Mouse (Mus musculus) embryonic facial prominence, embryonic 13.5 days (tissue): ENCODE measurements around the gene Olfr223. TPM values are rescaled to one million over a fixed set of nuclear protein-coding genes. Genes with fewer than 3 reads are reported as not detected.

ENCODE experiments used
- ATAC-seq: fragments of 200-750 bp; cut with Nextera tagmentation; 2 replicates; pipeline ENCODE4 v1.8.0; 2017; ENCODE audit warnings: low read depth; ENCODE audit not compliant: insufficient number of reproducible peaks, insufficient read depth, low FRiP score, low TSS enrichment
- H3K27ac ChIP-seq: fragments of 300-500 bp; sonication (generic); 2 replicates; pipeline ENCODE4 v1.5.1; 2015; ENCODE audit warnings: moderate library complexity, mild to moderate bottlenecking, inconsistent platforms
- H3K27me3 ChIP-seq: fragments of 300-500 bp; sonication (generic); 2 replicates; pipeline ENCODE4 v1.6.1; 2015; ENCODE audit warnings: mild to moderate bottlenecking, inconsistent platforms
- H3K36me3 ChIP-seq: fragments of 300-500 bp; sonication (generic); 2 replicates; pipeline ENCODE4 v1.6.1; 2015; ENCODE audit warnings: mild to moderate bottlenecking, inconsistent platforms
- H3K4me1 ChIP-seq: fragments of 300-500 bp; sonication (generic); 2 replicates; pipeline ENCODE4 v1.6.1; 2015; ENCODE audit warnings: inconsistent platforms
- H3K4me2 ChIP-seq: fragments of 300-500 bp; sonication (generic); 2 replicates; pipeline ENCODE4 v1.6.1; 2015; ENCODE audit warnings: moderate library complexity, mild to moderate bottlenecking, inconsistent platforms
- H3K4me3 ChIP-seq: fragments of 300-500 bp; sonication (generic); 2 replicates; pipeline ENCODE4 v1.5.1; 2015; ENCODE audit warnings: mild to moderate bottlenecking, inconsistent platforms
- H3K9ac ChIP-seq: fragments of 300-500 bp; sonication (generic); 2 replicates; pipeline ENCODE4 v1.6.1; 2015; ENCODE audit warnings: mild to moderate bottlenecking, inconsistent platforms
- H3K9me3 ChIP-seq: fragments of 300-500 bp; sonication (generic); 2 replicates; pipeline ENCODE4 v1.6.1; 2016; ENCODE audit warnings: inconsistent platforms
- WGBS: fragments of 180-500 bp; shearing (Covaris S2); methylation state at CpG from one replicate; pipeline ENCODE4 v1.1.7; 2015; ENCODE audit warnings: mixed read lengths; 5-methylcytosine and 5-hydroxymethylcytosine counted together
- polyA plus RNA-seq: library from polyadenylated mRNA; unstranded; fragments of >200 nt; fragmentation: Nextera tagmentation; extraction: Ambion mirVana; gene quantifications from 2 replicates; pipeline ENCODE4 v1.2.1, GENCODE M21; 2015

Olfr223 gene
- polyA plus RNA-seq: not detected in 2 replicates

DNA sequence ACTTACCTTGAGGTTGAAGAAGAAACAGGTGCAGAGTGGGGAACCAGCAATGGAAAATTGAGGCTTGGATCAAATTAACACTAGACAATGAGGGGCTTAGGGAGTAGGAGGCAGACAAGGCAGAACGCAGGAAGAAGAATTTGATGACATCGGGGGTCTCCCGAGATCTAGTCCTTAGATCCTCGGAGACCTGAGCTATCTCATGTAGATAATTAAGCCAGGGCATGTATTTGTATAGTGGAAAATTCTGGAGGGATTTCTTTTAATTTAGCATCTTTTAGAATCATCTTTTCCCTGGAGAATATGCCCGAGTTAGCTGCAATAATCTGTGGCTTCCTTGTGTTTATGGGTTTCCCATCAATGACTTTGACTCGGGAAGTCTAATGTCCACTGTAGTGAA is at the start of gene Olfr223:
Gene Olfr223 (minus strand): TSS at position 101 of the 400 bp plus-strand sequence.
- 81% methylated on average over 6 of the region's 6 CpGs for WGBS
- no peaks in the 10 kb centered on the region for H3K9me3 ChIP-seq
- H3K36me3 ChIP-seq: no peaks in the 10 kb centered on the region
- H3K27ac ChIP-seq: no peak within 1 kb of the TSS
- H3K4me2 ChIP-seq: no peak within 1 kb of the TSS
- H3K27me3 ChIP-seq: no peaks in the 10 kb centered on the region
- H3K4me3 ChIP-seq: no peak within 1 kb of the TSS
- H3K4me1 ChIP-seq: no peaks in the 10 kb centered on the region
- no peak for ATAC-seq
- no peak within 1 kb of the TSS for H3K9ac ChIP-seq

DNA sequence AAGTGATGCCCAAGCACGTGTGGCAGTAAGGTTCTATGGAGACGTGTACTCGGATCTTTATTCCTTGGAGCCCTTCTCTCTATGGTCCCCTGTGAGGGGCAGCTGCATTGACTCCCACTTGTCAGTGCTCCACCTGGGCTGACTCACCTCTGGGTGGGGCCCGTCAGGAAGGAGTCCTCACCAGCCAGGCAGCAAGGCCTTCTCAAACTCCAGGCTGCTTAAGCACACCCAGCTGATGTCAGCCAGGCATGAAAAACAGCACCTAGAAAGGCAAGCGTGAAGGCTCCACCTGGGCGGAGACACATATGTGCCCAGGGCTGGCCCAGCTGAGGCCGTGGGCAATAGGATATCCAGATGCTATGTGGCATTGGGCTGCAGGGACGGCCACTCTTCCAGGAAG is 49.3 kb upstream of the Olfr223 start:
- WGBS: 91% methylated on average over 8 of the region's 8 CpGs

DNA sequence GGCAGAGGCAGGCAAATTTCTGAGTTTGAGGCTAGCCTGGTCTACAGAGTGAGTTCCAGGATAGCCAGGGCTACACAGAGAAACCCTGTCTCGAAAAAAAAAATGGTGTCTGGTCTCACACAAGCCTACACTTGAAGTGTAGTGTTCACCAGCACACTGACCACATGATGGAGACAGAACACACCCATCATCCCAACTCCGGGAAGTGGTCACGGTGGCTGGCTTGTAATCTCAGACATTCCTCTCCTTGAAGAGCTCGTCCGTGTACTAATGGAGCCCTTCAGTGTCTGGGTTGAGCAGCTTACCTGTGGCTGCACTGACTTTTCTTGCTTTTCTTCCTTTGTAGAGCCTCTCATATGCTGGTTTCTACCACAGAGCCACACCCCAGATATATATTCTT is 48.1 kb upstream of the Olfr223 start:
- Histone ChIP-seq H3K4me3 (no peak overlapping the region), H3K27ac (no peak overlapping the region), H3K9ac (no peak overlapping the region), H3K9me3 (no peaks in the 10 kb centered on the region), H3K4me2 (no peak overlapping the region), H3K4me1 (peaks cover 21% of the 10 kb centered on the region), H3K27me3 (0 out of 2 replicates have a peak, but pooled peaks cover 5% of the 10 kb centered on the region), H3K36me3 (no peaks in the 10 kb centered on the region)
- WGBS: 70% methylated on average over 5 of the region's 5 CpGs
- ATAC-seq: no peak

More for the DNA sequence above, 49.3 kb upstream of the Olfr223 start:
- 0 out of 2 replicates have a peak, but pooled peaks cover 5% of the 10 kb centered on the region for H3K27me3 ChIP-seq
- no peaks in the 10 kb centered on the region for H3K36me3 ChIP-seq
- H3K9ac ChIP-seq: no peak overlapping the region
- H3K9me3 ChIP-seq: no peaks in the 10 kb centered on the region
- H3K27ac ChIP-seq: no peak overlapping the region
- H3K4me3 ChIP-seq: no peak overlapping the region
- no peak overlapping the region for H3K4me2 ChIP-seq
- no peak for ATAC-seq
- peaks cover 21% of the 10 kb centered on the region for H3K4me1 ChIP-seq

DNA sequence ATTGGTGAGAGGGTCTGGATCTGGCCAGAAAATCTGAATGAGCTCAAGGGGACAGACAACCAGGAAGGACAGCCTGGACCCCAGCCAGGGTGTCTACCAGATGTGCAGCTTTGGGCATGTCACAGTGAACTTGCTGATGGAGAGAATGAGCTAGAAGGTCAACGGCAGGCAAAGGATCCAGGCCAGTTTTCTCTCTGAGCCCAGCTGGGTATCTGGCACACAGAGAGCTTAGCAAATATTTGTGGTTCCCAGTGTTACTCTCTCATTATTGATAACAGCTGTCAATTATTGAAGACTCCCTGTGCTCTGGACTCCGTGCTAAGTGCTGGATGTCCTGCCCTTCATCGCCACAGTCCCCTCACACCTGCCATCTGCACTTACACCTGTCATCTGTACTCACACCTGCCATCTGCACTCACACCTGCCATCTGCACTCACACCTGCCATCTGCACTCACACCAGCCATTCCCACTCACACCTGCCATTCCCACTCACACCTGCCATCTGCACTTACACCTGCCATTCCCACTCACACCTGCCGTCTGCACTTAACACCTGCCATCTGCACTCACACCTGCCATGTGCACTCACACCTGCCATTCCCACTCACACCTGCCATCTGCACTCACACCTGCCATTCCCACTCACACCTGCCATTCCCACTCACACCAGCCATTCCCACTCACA is 47.0 kb upstream of the Olfr223 start:
- ATAC-seq: no peak
- Histone ChIP-seq H3K27me3 (0 out of 2 replicates have a peak, but pooled peaks cover 5% of the 10 kb centered on the region), H3K4me2 (peak overlapping the region; percentile 5; the same call in 1 of the 2 replicates), H3K9ac (no peak overlapping the region), H3K9me3 (no peaks in the 10 kb centered on the region), H3K36me3 (no peaks in the 10 kb centered on the region), H3K4me3 (no peak overlapping the region), H3K27ac (no peak overlapping the region), H3K4me1 (peaks cover 23% of the 10 kb centered on the region)
- WGBS: 49% methylated on average over 4 of the region's 4 CpGs

DNA sequence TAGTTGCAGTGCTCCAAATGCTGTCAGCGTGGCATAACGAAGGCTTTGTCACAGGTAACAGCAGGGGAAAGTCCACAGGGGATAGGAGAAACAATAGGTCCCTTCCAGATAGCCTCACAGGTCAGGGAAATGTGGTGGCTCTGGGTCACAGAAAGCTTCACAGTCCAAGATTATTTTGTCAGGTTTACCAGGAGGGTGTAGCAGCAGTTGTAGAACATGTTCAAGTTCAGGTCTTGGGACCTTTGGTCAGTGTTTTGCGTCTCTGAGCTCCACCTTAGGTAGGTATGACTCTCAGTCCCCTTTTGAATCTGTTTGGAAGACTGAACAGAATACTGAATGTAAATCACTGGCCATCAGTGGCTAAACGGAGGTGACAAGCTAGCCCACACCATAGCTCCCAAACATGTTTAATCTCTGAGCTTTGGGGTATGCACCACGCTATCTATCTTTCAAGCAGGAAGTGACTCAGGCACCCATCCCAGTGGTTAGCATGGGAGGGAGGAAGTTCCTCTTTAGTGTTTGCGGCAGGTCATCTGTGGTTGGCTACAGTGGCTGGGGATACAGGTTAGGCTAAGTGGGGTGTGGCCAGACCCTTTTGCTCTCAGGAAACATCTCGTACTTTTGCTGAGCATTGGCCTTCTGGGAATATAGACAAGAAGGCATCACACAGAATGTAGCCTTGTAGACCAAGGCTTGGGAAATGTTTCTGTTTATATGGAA is 43.8 kb upstream of the Olfr223 start:
- Histone ChIP-seq H3K9me3 (no peaks in the 10 kb centered on the region), H3K9ac (no peak overlapping the region), H3K36me3 (no peaks in the 10 kb centered on the region), H3K4me2 (no peak overlapping the region), H3K4me3 (no peak overlapping the region), H3K27ac (no peak overlapping the region), H3K27me3 (no peaks in the 10 kb centered on the region), H3K4me1 (peaks cover 21% of the 10 kb centered on the region)
- ATAC-seq: no peak
- WGBS: 80% methylated on average over 7 of the region's 7 CpGs

DNA sequence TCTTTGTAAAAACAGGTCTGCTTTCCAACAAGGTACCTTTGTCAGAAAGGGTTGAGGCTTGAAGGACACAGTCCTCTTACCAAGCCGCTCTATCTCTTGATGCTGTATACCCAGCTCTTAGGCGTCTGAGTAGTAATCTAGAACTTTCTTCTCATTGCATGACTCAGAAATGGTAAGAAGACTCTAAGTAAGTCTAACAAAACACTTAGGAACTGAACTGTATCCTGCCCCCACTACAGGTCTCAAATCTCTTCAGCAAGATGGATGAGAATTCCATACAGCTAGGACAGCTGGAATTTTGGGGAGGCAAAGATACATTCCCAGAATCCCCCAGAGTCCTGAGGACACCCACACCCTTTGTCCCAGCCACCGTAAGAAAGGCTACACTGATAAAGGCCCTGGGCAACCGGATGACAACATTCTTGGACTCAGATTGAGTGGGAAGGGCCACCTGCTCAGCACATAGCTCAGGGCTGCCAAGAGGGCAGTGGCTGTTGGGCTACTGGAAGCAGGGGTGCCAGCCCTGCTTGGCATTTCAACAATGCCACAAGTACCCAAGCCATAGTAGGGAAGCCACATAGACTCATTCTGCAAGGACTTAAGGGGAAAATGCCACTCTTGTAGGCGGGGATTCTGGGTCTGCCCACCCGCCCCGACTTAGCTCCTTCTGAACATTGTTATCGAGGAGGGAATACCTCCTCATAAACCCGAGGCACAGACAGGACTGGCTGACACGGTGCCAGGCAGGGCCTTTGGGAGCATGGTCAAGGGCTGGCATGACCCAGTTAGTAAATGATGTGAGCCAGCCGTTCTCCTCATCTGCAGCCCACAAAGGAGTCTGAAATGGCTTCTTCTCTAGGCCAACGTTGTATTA is 43.0 kb upstream of the Olfr223 start:
- Histone ChIP-seq H3K27me3 (no peaks in the 10 kb centered on the region), H3K4me1 (peaks cover 21% of the 10 kb centered on the region), H3K9me3 (no peaks in the 10 kb centered on the region), H3K36me3 (no peaks in the 10 kb centered on the region), H3K4me2 (no peak overlapping the region), H3K9ac (no peak overlapping the region), H3K27ac (no peak overlapping the region), H3K4me3 (no peak overlapping the region)
- 81% methylated on average over 12 of the region's 12 CpGs for WGBS
- ATAC-seq: no peak

DNA sequence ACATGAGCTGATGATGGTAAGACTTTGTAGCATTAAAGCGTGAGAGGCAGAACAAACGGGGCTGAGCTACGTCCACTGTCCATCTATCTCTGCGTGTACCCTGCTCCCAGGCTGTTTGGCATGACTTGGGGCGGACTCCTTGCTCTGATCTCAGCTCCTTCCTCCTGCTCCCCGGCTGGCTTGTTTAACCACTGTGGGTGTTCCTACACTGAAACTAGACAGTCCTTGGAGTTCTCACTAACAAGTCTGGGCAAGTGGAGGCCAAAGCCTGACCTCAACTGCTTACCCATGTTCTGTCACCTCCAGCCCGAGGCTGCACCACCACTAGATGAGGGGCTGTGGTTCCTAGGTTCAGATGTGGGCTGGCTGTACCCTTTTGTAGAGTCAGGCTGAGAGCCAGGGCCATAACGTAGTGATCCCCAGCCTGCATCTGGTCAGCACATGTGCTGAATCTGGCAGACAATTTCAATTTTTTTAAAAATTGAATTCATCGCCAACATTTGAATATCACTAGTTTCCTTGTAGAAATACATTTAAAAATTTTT is 42.2 kb upstream of the Olfr223 start:
- Histone ChIP-seq H3K27ac (no peak overlapping the region), H3K4me2 (no peak overlapping the region), H3K9ac (no peak overlapping the region), H3K4me3 (no peak overlapping the region), H3K27me3 (no peaks in the 10 kb centered on the region), H3K9me3 (no peaks in the 10 kb centered on the region), H3K36me3 (no peaks in the 10 kb centered on the region), H3K4me1 (peaks cover 21% of the 10 kb centered on the region)
- 60% methylated on average over 9 of the region's 9 CpGs for WGBS
- 0 out of 2 replicates have a peak, but pooled peaks have one; percentile 15 for ATAC-seq

DNA sequence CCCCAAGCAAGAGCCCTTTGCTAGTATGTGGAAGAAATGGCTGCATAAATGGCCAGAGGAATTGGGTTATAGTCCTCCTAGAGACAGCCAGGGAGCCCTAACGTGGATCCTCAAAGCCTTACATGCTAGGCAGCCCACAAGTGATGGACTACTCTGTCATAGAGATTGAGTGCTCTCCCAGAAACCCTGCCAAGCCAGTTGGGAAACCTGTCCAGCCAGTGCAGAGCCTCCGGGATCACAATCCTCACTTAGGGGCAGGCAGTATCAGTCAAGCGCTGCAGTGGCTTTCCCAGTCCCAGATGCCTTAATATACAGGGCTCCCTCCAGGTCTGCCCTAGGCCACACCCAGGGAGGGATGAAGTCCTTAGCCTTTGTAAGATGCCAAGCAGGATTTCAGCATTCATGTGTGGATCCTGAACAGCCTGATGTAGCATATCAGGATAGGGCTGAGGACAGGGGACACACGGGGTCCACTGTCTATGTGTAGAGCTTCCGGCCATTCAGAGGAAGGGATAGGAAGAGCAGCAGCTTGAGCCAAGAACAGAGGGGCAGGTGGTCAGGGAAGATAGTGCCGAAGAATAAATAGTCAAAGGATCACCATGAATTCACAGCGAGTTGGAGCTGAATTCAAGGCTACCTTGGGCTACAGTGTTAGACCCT is 41.0 kb upstream of the Olfr223 start:
- no peaks in the 10 kb centered on the region for H3K36me3 ChIP-seq
- H3K27me3 ChIP-seq: no peaks in the 10 kb centered on the region
- no peak overlapping the region for H3K9ac ChIP-seq
- H3K9me3 ChIP-seq: no peaks in the 10 kb centered on the region
- no peak overlapping the region for H3K27ac ChIP-seq
- ATAC-seq: no peak
- peaks cover 10% of the 10 kb centered on the region for H3K4me1 ChIP-seq
- H3K4me2 ChIP-seq: no peak overlapping the region
- WGBS: 74% methylated on average over 7 of the region's 7 CpGs
- no peak overlapping the region for H3K4me3 ChIP-seq

DNA sequence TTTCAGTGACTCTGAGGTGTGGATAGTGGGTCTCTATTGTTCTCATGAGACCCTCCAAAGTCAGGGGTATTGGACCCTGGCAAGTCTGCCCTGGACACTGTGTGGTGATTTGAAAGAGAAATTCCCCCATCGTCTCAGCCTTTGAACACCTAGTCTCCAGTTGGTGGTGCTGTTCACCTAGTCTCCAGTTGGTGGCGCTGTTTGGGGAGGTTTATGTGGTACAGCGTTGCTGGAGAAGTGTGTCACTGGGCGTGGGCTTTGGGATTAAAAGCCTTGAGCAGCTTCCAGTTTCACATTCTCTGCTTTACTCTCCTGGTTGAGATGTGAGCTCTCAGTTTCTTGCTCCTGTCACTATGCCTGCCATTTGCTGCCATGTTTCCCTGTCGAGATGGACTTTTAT is 39.9 kb upstream of the Olfr223 start:
- Histone ChIP-seq H3K27ac (no peak overlapping the region), H3K9me3 (no peaks in the 10 kb centered on the region), H3K4me3 (no peak overlapping the region), H3K27me3 (no peaks in the 10 kb centered on the region), H3K36me3 (no peaks in the 10 kb centered on the region), H3K9ac (no peak overlapping the region), H3K4me1 (peaks cover 6% of the 10 kb centered on the region; the same call in 1 of the 2 replicates), H3K4me2 (no peak overlapping the region)
- no peak for ATAC-seq
- WGBS: 23% methylated on average over 5 of the region's 5 CpGs

DNA sequence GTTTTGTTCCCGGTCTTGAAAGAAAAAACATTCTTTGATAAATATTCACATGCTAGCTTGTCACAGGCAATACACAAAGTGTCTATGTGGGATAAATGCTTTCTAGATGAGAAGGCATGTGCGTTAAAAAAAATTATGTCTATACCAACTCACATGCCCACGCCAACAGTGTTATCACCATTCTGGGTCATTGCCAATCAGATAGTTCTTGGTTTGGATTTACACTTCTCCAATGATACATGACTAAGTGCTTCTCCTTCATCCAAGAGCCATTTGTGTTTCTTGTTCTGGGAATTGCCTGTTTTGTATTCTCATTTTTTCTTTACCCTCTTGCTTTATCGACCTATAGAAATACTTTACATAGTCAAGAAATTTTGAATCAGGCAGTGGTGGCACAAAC is 38.9 kb upstream of the Olfr223 start:
- H3K4me3 ChIP-seq: no peak overlapping the region
- H3K27ac ChIP-seq: no peak overlapping the region
- H3K9ac ChIP-seq: no peak overlapping the region
- H3K27me3 ChIP-seq: no peaks in the 10 kb centered on the region
- no peaks in the 10 kb centered on the region for H3K36me3 ChIP-seq
- H3K4me1 ChIP-seq: peaks cover 6% of the 10 kb centered on the region; the same call in 1 of the 2 replicates
- no peak for ATAC-seq
- H3K4me2 ChIP-seq: no peak overlapping the region
- no peaks in the 10 kb centered on the region for H3K9me3 ChIP-seq
- 86% methylated on average over 4 of the region's 4 CpGs for WGBS

DNA sequence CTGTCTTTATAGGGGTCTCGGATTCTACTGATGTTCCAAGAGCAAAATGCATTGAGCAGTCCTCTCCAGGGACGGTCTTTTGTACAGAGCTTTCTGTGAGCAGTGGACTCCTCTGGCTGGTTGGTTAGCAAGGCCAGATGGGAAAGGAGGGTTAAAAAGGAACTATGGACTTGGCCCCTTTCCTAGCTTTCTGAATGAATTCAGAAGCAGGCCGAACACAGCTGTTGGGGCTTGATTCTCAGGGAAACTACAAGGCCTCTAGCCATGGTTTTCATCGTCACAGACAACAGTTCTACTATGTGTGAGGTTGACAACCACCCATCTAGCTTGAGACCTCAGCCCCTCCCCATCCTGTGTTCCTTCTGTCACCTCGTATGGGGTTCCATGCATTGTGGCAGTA is 36.8 kb upstream of the Olfr223 start:
- WGBS: 70% methylated on average over 5 of the region's 5 CpGs
- Histone ChIP-seq H3K27me3 (no peaks in the 10 kb centered on the region), H3K9me3 (no peaks in the 10 kb centered on the region), H3K36me3 (no peaks in the 10 kb centered on the region), H3K4me3 (no peak overlapping the region), H3K27ac (no peak overlapping the region), H3K9ac (no peak overlapping the region), H3K4me1 (peaks cover under 1% of the 10 kb centered on the region; the same call in 1 of the 2 replicates), H3K4me2 (no peak overlapping the region)
- ATAC-seq: no peak
